Mouse (Mus musculus): ENCODE measurements around the gene Pnmal1.

DNA sequence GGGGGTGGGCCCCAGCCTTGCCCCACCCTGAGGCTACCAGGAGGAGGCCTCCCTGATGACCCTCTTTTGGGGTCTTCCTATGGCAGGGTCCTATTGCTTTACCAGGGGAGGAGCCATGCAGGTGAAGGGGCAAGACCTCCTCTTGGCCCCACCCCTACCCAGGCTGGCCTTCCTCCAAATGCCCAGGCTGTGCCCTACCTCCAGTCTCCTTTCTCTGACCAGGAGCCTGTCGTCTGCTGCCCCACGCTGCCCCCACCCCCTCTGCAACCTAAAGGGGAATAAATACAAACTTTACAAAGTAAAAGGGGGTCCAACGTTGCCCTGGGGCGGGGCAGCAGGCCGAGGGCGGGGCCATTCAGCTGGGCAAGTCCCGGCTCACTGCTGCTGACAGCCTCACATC is 45.2 kb downstream of the Pnmal1 start:
- no peak for TF ChIP-seq CTCF (conservative IDR thresholded peaks at IDR 0.05; ENCODE audit: low read length)
- TF ChIP-seq NANOG (IDR thresholded peaks at IDR 0.05; ENCODE audit: borderline replicate concordance, low read length) = no peak
- TF ChIP-seq POU5F1 (IDR thresholded peaks at IDR 0.05; ENCODE audit: borderline replicate concordance, low read length) = no peak
